Mouse (Mus musculus) heart, adult 18-20 months (tissue): ENCODE results near the gene Cort. TPM values are rescaled to one million over a fixed set of nuclear protein-coding genes. Genes with fewer than 3 reads are reported as not detected.
A peak's percentile ranks its signal among the peaks of the same experiment; 100 is the strongest.
"Not testable (repeated sequence)": the region's sequence is repeated elsewhere in the genome, so short reads cannot be mapped to it uniquely, and the experiment has no call there.

Source experiments
- DNase-seq, 2 experiments: peaks; one replicate each; pipeline ENCODE4 v3.0.0; 2021 to 2022; ENCODE audit warnings: mixed read lengths in 1 of 2
- long read RNA-seq, 2 experiments: library from polyadenylated mRNA; stranded (forward); transcript quantifications; one replicate each; pipeline ENCODE4 v2.0.0; 2021
- total RNA-seq, 2 experiments: library from RNA; stranded (reverse); gene quantifications; 2 replicates each; pipeline ENCODE4 v1.2.3; 2021

Gene Cort
- not detected for total RNA-seq
- long read RNA-seq, experiment 1, result 0 reads
- long read RNA-seq, experiment 2, result 0 reads

- no peak for DNase-seq
These were observed at the start of gene Cort for GRCm38 (mm10) chr4:149126663-149127062. Gene Cort (minus strand): TSS chr4:149126763.

DNA sequence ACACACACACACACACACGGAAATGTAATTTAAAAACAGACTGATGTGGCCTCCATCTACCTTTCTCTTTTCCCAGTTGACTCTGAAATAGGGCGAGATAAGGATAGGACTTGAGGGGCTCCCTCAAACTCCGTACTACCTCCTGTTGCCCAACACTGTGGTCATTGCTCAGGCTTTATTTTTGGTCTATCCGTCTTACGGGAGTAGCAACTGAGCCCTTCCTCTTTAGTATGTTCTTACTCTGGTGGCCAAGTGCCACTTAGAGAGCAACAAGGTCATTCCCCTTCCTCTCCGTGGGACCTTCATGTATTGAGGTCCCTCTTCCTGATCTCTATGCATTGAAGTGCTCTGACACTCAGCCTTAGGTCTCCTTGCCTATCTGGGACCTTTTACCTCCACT lies 47.1 kb upstream of the Cort start:
- DNase-seq, result peak in 1 of 2 experiments; percentile 20

- peak; percentile 80 to 85 for DNase-seq
These were observed 46.1 kb upstream of the Cort start for GRCm38 (mm10) chr4:149172666-149173065.

GRCm38 (mm10) chr4:149172083-149172482 lies 45.5 kb upstream of the Cort start:
- DNase-seq, result peak; percentile 66 to 69

DNA sequence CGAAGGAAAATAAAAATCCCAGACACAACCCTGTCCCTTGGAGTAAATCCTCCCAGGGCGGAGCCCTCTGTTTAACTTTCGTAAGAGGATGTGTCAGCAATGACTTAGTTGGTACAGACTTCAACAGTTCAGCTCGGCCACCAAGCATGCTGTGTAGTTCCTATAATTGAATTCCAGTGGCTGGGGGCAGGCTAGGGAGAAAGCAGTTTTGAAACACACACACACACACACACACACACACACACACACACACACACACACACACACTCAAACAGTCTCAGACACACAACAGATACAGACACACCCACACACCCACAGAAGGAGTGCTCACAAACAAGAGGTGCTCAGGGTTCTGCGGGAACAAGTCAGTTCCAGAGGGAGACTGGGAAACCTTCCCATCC lies 45.0 kb upstream of the Cort start:
- peak; percentile 56 to 73 for DNase-seq

DNA sequence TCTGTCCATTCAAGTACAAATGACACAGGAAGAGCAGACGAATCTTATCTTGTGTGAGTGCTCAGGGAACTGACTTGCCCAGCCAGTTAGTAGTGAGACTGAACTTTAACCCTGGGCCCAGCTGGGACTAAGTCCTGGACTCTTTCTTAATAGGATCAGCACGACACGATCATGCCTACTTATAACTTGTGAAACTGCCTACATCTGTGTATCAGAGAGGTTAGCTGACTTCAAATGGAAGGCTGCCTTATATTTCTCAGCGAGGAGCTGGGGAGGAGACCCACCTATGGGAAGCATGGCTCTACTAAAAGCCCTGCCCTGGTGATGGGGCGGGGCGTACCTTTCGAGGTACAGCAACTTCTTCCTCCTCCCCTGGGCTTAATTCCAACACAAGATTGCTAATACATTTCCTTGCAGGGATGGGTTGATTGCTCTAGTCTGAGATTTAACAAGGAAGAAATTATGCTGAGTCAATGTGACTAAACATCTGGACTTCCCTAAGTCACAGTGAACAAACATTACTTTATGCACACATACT lies 43.9 kb upstream of the Cort start:
- peak; percentile 47 to 48 for DNase-seq

GRCm38 (mm10) chr4:149169926-149170325 lies 43.4 kb upstream of the Cort start:
- not testable (repeated sequence) for DNase-seq

- DNase-seq, result no peak
These were observed 41.5 kb upstream of the Cort start for GRCm38 (mm10) chr4:149168016-149168415.

DNA sequence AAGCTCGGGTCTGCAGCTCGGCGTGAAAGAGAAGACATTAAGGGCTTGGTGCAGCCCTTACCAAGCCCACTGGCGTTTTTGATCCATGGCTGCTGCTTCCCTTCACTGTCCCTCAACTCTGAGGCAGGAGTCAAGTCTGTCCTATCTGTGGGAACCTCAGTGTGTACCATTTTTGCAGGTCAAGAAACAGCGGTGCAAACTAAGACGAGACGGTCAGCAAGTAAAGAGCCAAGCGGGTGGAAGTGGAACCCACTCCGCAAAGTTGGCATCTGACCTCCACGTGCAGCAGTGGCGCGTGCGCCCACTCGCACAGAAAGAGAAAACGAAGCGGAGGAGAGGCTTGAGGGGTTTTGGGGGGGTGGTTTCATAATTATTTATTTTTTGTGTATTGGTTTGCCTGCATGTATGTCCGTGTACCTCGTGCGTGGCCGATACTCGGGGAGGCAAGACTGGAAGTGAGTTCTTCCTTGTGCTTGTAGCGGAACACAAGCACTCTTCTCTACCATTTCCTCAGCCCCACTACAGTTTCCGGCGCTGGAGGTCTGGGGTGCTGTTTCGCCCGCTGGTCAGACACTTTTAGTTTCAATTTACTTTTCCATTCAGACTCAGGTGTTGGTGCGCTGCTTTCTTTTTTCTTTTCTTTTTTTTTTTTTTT lies 40.5 kb upstream of the Cort start:
- DNase-seq, result peak in 1 of 2 experiments; percentile 67

- DNase-seq, result peak; percentile 98
These were observed 39.8 kb upstream of the Cort start, which contains the start of gene Pgd for GRCm38 (mm10) chr4:149166215-149166946. Gene Pgd (minus strand): TSS chr4:149166771.

- no peak for DNase-seq
These were observed 37.6 kb upstream of the Cort start for GRCm38 (mm10) chr4:149164150-149164549.

- no peak for DNase-seq
These were observed 36.6 kb upstream of the Cort start for GRCm38 (mm10) chr4:149163196-149163595.

GRCm38 (mm10) chr4:149161166-149161565 lies 34.6 kb upstream of the Cort start:
- no peak for DNase-seq

GRCm38 (mm10) chr4:149159891-149160290 lies 33.3 kb upstream of the Cort start:
- peak in 1 of 2 experiments; percentile 31 for DNase-seq

DNA sequence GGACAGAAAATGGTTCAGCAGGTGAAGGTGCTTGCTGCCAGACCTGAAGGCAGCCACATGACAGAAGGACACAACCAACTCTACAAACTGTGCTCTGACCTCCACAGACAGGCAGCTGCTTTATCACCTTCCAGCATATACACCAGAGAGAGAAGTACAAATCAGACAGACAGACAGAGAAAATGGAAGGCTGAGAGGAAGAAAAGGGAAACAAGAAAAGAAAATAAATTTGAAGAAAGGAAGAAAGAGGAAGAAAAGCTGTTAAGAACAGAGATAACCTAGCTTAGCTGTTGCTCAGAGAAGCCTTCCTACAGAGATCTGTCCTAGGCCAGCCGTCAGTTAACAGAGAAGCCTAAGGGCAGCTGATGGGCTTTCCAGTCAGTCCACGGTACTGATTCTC lies 32.6 kb upstream of the Cort start:
- DNase-seq, result no peak

DNA sequence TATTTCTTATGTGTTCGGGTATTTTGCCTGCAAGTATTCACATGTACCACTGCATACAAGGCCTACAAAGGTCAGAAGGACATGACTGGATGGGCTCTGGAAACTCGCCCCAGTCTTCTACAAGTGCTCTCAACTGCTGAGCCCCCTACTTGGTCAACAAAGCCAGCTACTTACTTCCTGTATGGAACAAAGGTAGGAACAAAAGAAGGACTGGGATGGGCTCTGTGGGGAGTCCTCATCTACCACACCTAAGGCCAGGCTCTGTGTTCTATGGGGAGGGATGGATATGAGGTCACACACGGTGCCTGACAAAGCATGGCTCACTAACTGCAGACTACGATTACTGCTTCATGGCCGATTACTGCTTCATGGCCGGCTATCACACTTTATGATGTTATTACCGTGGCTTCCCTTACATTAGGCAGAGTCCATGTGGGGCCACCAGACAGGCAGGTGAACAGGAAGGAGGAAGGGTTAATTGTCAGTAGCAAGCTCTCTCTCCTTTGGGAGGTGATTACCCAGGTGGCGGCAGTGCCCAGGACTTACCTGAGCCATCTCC lies 30.9 kb upstream of the Cort start:
- DNase-seq, result no peak

DNA sequence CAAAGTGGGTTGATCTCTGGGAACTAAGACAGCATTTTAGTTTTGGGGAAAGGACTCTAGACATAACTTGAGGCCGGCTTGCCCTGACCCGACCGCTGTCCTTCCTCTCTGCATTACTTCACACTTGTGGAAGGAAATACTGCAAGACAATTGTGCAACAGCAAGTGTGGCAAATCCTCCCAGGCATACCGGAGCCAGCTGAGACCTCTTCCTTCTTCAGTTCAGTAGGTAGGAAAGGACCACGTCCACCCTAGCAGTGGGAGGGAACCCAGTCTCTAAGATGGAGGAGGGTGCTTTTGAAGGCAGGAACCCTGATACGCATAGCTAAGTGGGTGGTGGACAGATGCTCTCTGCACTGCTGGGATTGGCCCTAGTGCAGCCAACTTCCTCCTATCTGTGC lies 29.1 kb upstream of the Cort start:
- DNase-seq, result peak; percentile 23 to 56

DNA sequence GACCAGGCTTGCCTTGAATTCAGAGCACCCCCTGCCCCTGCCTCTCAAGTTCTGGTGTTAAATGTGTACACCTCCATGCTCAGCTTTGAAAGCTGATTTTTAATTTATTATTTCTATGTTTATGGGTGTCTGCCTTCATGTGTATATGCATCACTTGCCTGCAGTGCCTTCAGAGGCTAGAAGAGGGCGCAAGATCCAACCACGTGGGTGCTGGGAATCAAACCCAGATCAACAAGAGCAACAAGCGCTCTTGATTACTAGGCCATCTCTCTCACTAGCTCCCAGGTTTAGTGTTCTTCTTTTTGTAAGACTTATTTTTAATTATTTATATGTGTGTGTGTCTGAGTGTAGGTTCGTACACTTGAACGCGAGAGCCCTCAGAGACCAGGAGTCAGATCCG lies 28.3 kb upstream of the Cort start:
- no peak for DNase-seq

- DNase-seq, result no peak
These were observed 24.2 kb upstream of the Cort start for GRCm38 (mm10) chr4:149150721-149151120.

DNA sequence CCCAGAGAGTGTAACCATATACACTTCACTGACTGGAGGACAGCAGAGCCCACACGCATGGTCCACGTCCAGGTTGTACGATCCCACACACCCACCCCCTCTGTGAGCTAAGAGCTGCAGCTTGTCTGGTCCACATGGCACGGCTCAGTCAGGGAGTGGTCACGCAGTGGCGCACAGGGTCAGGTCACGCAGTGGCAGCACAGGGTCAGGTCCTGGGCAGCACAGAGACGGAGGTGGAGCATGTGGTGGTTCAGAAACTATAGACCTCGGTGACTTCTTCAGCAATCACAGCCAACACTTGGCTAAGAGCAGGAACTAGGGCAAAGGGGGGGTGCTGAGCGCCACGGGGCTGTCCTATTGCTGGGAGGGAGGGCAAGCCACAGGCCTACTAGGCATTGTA lies 23.7 kb upstream of the Cort start:
- DNase-seq, result no peak

GRCm38 (mm10) chr4:149149611-149150010 lies 23.0 kb upstream of the Cort start:
- peak; percentile 42 to 51 for DNase-seq

- no peak for DNase-seq
These were observed 22.6 kb upstream of the Cort start for GRCm38 (mm10) chr4:149149196-149149595.

GRCm38 (mm10) chr4:149148084-149148483 lies 21.5 kb upstream of the Cort start:
- no peak for DNase-seq
